Mouse (Mus musculus) stomach, postnatal 0 days (tissue): ENCODE data around the gene Mical3. TPM values are rescaled to one million over a fixed set of nuclear protein-coding genes. Genes with fewer than 3 reads are reported as not detected.
"Not testable (repeated sequence)": the region's sequence is repeated elsewhere in the genome, so short reads cannot be mapped to it uniquely, and the experiment has no call there.

Source experiments
- ATAC-seq: fragments of 200-750 bp; cut with Nextera tagmentation; 2 replicates; pipeline ENCODE4 v1.8.0; 2017; ENCODE audit not compliant: low FRiP score, low TSS enrichment
- DNase-seq: peaks from one replicate; pipeline ENCODE4 v3.0.0-alpha.2; 2016; ENCODE audit warnings: low spot score
- H3K27ac ChIP-seq: fragments of 300-500 bp; sonication (generic); replicated peaks from 2 replicates; pipeline ENCODE4 v1.5.1; 2014; ENCODE audit warnings: mild to moderate bottlenecking, control low read depth
- H3K27me3 ChIP-seq: fragments of 300-500 bp; sonication (generic); 2 replicates; pipeline ENCODE4 v1.6.1; 2014; ENCODE audit warnings: low read length; ENCODE audit not compliant: control insufficient read depth, insufficient read depth
- H3K36me3 ChIP-seq: fragments of 300-500 bp; sonication (generic); 2 replicates; pipeline ENCODE4 v1.6.1; 2014; ENCODE audit warnings: low read length, mixed read lengths; ENCODE audit not compliant: control insufficient read depth, insufficient read depth
- H3K4me1 ChIP-seq: fragments of 300-500 bp; sonication (generic); replicated peaks from 2 replicates; pipeline ENCODE4 v1.6.1; 2014; ENCODE audit warnings: antibody characterized with exemption; ENCODE audit not compliant: control insufficient read depth, insufficient read depth
- H3K4me2 ChIP-seq: fragments of 300-500 bp; sonication (generic); replicated peaks from 2 replicates; pipeline ENCODE4 v1.6.1; 2014; ENCODE audit warnings: low read depth, mild to moderate bottlenecking, control low read depth, moderate library complexity
- H3K4me3 ChIP-seq: fragments of 300-500 bp; sonication (generic); 2 replicates; pipeline ENCODE4 v1.5.1; 2014; ENCODE audit warnings: low read depth, low read length, control low read depth
- H3K9ac ChIP-seq: fragments of 300-500 bp; sonication (generic); 2 replicates; pipeline ENCODE4 v1.6.1; 2014; ENCODE audit warnings: mild to moderate bottlenecking, low read length, control low read depth, mixed read lengths
- H3K9me3 ChIP-seq: fragments of 300-500 bp; sonication (generic); 2 replicates; pipeline ENCODE4 v1.6.1; 2016; ENCODE audit warnings: low read length; ENCODE audit not compliant: control insufficient read depth
- CTCF ChIP-seq: IDR thresholded peaks from 2 replicates; pipeline ENCODE4 v1.5.1; 2016; ENCODE audit warnings: antibody characterized with exemption, low read depth, mild to moderate bottlenecking, moderate library complexity
- EP300 ChIP-seq: optimal IDR thresholded peaks from 2 replicates; pipeline ENCODE3; 2016; ENCODE audit warnings: antibody characterized with exemption
- WGBS: fragments of 180-500 bp; shearing (Covaris S2); extraction: QIAGEN DNeasy Blood & Tissue Kit; methylation state at CpG from one replicate; pipeline ENCODE4 v1.1.7; 2014; 5-methylcytosine and 5-hydroxymethylcytosine counted together
- polyA plus RNA-seq: library from polyadenylated mRNA; unstranded; fragments of >200 nt; fragmentation: Nextera tagmentation; extraction: Ambion mirVana; gene quantifications from 2 replicates; pipeline ENCODE4 v1.2.1, GENCODE M21; 2015

The Mical3 gene
- polyA plus RNA-seq, 1 experiment from 2014 or later: 4.5 TPM

- Histone ChIP-seq H3K36me3 (no peaks in the 10 kb centered on the region), H3K4me2 (no peak overlapping the region), H3K9me3 (no peaks in the 10 kb centered on the region), H3K27ac (no peak overlapping the region), H3K4me1 (no peaks in the 10 kb centered on the region), H3K27me3 (no peaks in the 10 kb centered on the region), H3K9ac (no peak overlapping the region), H3K4me3 (no peak overlapping the region)
- ATAC-seq (no peak), DNase-seq (peak; percentile 45)
- TF ChIP-seq EP300: no peak
- no peak for TF ChIP-seq CTCF
- 26% methylated on average over 2 of the region's 2 CpGs for WGBS
These were observed 217.9 kb downstream of the Mical3 start for GRCm38 (mm10) chr6:120912931-120913330.

DNA sequence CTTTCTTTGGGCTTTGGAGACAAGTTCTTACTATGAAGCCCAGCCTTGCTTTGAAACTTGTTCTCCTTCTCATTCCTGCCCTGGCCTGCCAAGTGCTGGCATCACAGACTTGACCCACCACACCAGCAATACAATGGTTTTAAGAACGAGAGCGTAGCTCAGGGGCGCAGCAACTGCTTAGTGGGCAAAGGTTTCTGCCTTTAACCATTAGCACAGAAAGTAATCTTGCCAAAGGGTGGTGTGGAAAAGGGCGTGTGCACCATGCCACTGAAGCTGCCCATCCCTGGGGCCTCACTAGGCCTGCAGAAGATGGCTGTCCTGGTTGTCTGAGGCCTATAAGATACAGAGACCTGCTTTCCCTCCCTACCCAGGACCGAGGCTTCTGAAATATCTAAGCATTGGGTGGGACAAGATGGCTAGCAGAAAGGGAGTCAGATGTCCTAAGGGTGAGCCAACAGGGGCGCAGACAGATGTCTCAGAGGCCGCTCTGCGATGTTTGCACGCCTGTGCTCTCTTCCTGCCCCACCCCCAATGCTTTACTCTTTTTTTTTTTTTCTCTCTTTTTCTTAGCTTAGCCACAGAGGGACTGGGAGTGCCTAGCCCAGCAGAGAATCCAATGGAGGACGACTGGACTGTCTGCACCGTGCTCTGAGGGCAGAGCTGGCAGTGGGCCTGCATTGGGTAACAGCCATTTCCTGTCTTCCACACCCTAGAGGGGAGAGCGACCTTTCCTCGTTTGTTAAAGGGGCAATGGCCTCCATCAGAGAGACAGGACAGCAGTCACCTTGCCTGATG lies 219.4 kb downstream of the Mical3 start:
- DNase-seq: no peak
- H3K4me3 ChIP-seq: no peak overlapping the region
- no peaks in the 10 kb centered on the region for H3K36me3 ChIP-seq
- TF ChIP-seq CTCF (no peak), EP300 (no peak)
- no peaks in the 10 kb centered on the region for H3K4me1 ChIP-seq
- no peak overlapping the region for H3K4me2 ChIP-seq
- 57% methylated on average over 13 of the region's 13 CpGs for WGBS
- no peak for ATAC-seq
- H3K27ac ChIP-seq: no peak overlapping the region
- no peaks in the 10 kb centered on the region for H3K9me3 ChIP-seq
- H3K9ac ChIP-seq: no peak overlapping the region
- H3K27me3 ChIP-seq: no peaks in the 10 kb centered on the region

DNA sequence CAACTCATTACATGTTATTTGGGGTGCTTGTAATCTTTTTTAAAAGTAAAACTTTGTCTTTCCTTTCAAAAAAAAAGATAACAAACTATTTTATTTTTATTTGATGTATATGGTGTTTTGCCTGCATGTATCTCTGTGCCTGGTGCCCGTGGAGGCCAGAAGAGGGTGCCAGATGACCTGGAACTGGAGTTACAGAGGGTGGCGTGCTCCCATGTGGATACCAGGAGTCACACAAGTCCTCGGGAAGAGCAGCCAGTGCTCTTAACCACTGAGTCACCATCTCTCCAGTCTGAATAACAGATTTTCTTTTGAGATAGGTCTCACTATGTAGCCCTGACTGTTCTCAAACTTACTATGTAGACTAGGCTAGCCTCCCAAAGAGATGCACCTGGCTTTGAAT lies 221.3 kb downstream of the Mical3 start:
- H3K27me3 ChIP-seq: no peaks in the 10 kb centered on the region
- no peak overlapping the region for H3K4me2 ChIP-seq
- TF ChIP-seq CTCF (no peak), EP300 (no peak)
- no peaks in the 10 kb centered on the region for H3K9me3 ChIP-seq
- no peak overlapping the region for H3K9ac ChIP-seq
- no peaks in the 10 kb centered on the region for H3K4me1 ChIP-seq
- no peak overlapping the region for H3K27ac ChIP-seq
- H3K4me3 ChIP-seq: no peak overlapping the region
- ATAC-seq (no peak), DNase-seq (no peak)
- no peaks in the 10 kb centered on the region for H3K36me3 ChIP-seq
- WGBS: 78% methylated on average over 3 of the region's 3 CpGs

DNA sequence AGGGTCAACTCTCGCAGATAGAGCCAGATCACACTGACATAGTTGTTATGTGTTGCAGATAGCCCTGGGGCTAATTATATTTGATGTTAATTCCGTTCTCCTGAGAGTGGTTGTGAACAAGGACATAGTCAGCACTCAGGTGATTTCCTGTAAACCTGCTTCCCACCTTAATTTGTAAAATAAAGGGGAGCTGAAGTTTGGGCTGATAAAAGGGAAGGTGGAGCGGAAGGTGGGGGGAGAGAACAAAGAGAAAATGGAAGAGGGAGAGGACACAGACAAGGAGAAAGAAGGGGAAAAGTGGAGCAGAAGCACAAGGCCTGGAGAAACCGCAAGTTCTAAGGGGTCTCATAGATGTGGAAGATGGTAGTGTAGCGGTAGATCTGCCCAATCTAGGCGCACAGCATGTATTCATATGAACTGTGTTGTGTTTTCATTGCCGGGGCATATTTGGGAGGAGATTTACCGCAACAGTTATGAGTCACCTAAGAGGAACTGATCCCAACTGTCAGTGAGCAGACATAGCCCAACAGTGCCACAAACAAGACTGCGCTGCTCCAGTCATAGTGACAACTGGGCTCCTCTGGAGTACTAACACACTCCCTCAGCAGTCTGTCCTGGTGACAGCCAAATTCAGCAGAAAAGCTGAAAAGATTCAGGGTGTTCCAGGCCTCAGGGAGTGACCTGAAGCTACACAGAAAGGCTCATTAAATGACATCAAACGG lies 222.8 kb downstream of the Mical3 start:
- H3K4me1 ChIP-seq, H3K9ac ChIP-seq, H3K4me3 ChIP-seq, ATAC-seq, H3K27ac ChIP-seq, H3K27me3 ChIP-seq, H3K9me3 ChIP-seq, H3K36me3 ChIP-seq, DNase-seq, H3K4me2 ChIP-seq: not testable (repeated sequence)
- 84% methylated on average over 9 of the region's 10 CpGs for WGBS

- 91% methylated on average over 6 of the region's 6 CpGs for WGBS
- no peak overlapping the region for H3K9ac ChIP-seq
- no peaks in the 10 kb centered on the region for H3K9me3 ChIP-seq
- DNase-seq: no peak
- H3K4me3 ChIP-seq: no peak overlapping the region
- TF ChIP-seq CTCF: no peak
- TF ChIP-seq EP300: no peak
- ATAC-seq: no peak
- H3K36me3 ChIP-seq: no peaks in the 10 kb centered on the region
- H3K27ac ChIP-seq: no peak overlapping the region
- H3K4me2 ChIP-seq: no peak overlapping the region
- H3K27me3 ChIP-seq: no peaks in the 10 kb centered on the region
- H3K4me1 ChIP-seq: no peaks in the 10 kb centered on the region
These were observed 224.3 kb downstream of the Mical3 start for GRCm38 (mm10) chr6:120906521-120906920.

GRCm38 (mm10) chr6:120905111-120905510 lies 225.7 kb downstream of the Mical3 start:
- 78% methylated on average over 5 of the region's 5 CpGs for WGBS
- Histone ChIP-seq H3K9ac (no peak overlapping the region), H3K4me2 (no peak overlapping the region), H3K4me3 (no peak overlapping the region), H3K4me1 (no peaks in the 10 kb centered on the region), H3K27me3 (no peaks in the 10 kb centered on the region), H3K27ac (no peak overlapping the region), H3K9me3 (no peaks in the 10 kb centered on the region), H3K36me3 (no peaks in the 10 kb centered on the region)
- no peak for DNase-seq
- TF ChIP-seq CTCF (no peak), EP300 (no peak)
- ATAC-seq: no peak
